Mouse (Mus musculus) cerebellum, adult 2 months (tissue): Measurements from ENCODE around the gene Lmbr1l.

Source experiments
- CTCF ChIP-seq: fragments of 200-500 bp; IDR thresholded peaks from 2 replicates; pipeline ENCODE4 v1.5.1; 2011; ENCODE audit warnings: low read depth, mild to moderate bottlenecking, control low read depth, low read length, moderate library complexity, borderline replicate concordance; ENCODE audit not compliant: insufficient read depth
- POLR2A ChIP-seq: fragments of 200-500 bp; IDR thresholded peaks from 2 replicates; pipeline ENCODE4 v1.6.1; 2011; ENCODE audit warnings: low read length, control low read depth, borderline replicate concordance; ENCODE audit not compliant: insufficient read depth

DNA sequence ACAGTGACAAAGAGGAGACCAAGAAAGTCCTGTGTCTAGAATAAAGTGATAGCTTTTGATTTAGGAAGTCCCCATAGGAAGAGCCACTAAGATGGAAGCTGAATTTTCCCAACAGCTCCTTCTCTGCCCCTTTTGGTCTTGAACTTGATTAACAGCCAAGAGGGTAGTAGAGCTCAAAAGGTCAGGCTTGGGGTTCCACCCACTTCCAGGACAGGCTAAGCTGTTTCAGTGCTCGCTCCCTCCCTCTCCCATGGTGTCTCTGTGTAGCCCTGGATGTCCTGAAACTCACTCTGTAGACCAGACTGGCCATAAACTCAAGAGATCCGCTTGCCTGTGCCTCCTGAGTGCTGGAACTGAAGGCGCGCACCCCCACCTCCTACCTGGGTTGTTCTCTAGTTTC is 2.0 kb downstream of the Lmbr1l start:
- TF ChIP-seq CTCF: no peak
- TF ChIP-seq POLR2A: no peak
